Comparison of ENCODE assay signal across 8 mouse cellular contexts in genomic region chr4:65605151-65605702, GRCm38 (mm10). TPM values are rescaled to one million over a fixed set of nuclear protein-coding genes. Genes with fewer than 3 reads are reported as not detected.
DNase-seq lines count a peak whose midpoint lies in the region; ATAC-seq lines count a peak whose summit lies in the region.

No protein-coding gene starts in this region.

- peak overlapping the region; percentile 67 for H3K4me2 ChIP-seq in neural tube, embryonic 11.5 days (ENCODE audit: low read depth)

- H3K27ac ChIP-seq in neural tube, embryonic 11.5 days (ENCODE audit: low read depth, low read length): no peak overlapping the region

- peak overlapping the region; percentile 54 for H3K9ac ChIP-seq in neural tube, embryonic 11.5 days (ENCODE audit: low read length)

- no peaks in the 10 kb centered on the region for H3K27me3 ChIP-seq in neural tube, embryonic 11.5 days (ENCODE audit: control insufficient read depth, insufficient read depth, low read length)

- DNase-seq in embryo, embryonic 10 days (ENCODE audit: low spot score): peak; percentile 21
- no peak for DNase-seq in embryo, embryonic 9.5 days (ENCODE audit: extremely low spot score)
- DNase-seq in neural tube, embryonic 11.5 days (ENCODE audit: low spot score): no peak
- no peak for DNase-seq in neural tube, embryonic 10.5 days (ENCODE audit: extremely low spot score, low spot score)
- no peak for DNase-seq in right cerebral cortex, postnatal 10 days (ENCODE audit: low spot score in 2 of 2)
- no peak for DNase-seq in right cerebral cortex, postnatal 25 days

- peak; percentile 82 for ATAC-seq in neural tube, embryonic 11.5 days (ENCODE audit: insufficient read depth, low FRiP score, low TSS enrichment)
- peak; percentile 48 to 78 for ATAC-seq in hematopoietic stem cell, adult 5-6 weeks (replicated peaks in 1 of 2; ENCODE audit: insufficient read depth in 1 of 2, low FRiP score in 2 of 2, low TSS enrichment in 1 of 2, low read depth in 1 of 2, poor library complexity in 2 of 2, severe bottlenecking in 2 of 2)
- ATAC-seq in megakaryocyte progenitor cell, adult 5-6 weeks (replicated peaks; ENCODE audit: poor library complexity): peak; percentile 62

- no peaks in the 10 kb centered on the region for H3K36me3 ChIP-seq in neural tube, embryonic 11.5 days (ENCODE audit: control insufficient read depth, insufficient read depth, low read length)

- H3K9me3 ChIP-seq in neural tube, embryonic 11.5 days (ENCODE audit: control insufficient read depth, low read length): no peaks in the 10 kb centered on the region

- WGBS in neural tube, embryonic 11.5 days: under 1% methylated on average over 21 of the region's 21 CpGs

- peak overlapping the region; percentile 55 for H3K4me3 ChIP-seq in neural tube, embryonic 11.5 days (ENCODE audit: low read depth, low read length)

- no peaks in the 10 kb centered on the region; the same call in 1 of the 2 replicates for H3K4me1 ChIP-seq in neural tube, embryonic 11.5 days (ENCODE audit: control insufficient read depth, insufficient read depth, low read length)

RNA-seq across cellular contexts. Expression of gene Trim32, which starts 0.4 kb away (rescaled TPM):
- polyA plus RNA-seq in neural tube, embryonic 11.5 days (2014; fragmentation: Nextera tagmentation; extraction: Ambion mirVana): 75.4 and 76.9 TPM in 2 replicates
- 7.4 and 15.9 TPM in 2 replicates for total RNA-seq in hematopoietic stem cell, adult 5-6 weeks (2017)
- 5.7 and 8.4 TPM in 2 replicates for total RNA-seq in megakaryocyte progenitor cell, adult 5-6 weeks (2015)
- 5.3 and 9.4 TPM in 2 replicates for total RNA-seq in megakaryocyte progenitor cell, adult 5-6 weeks (2017)
